Mouse (Mus musculus) limb, embryonic 14.5 days (tissue): ENCODE measurements around the gene Rdh7. TPM values are rescaled to one million over a fixed set of nuclear protein-coding genes. Genes with fewer than 3 reads are reported as not detected.
"Not testable (repeated sequence)": the region's sequence is repeated elsewhere in the genome, so short reads cannot be mapped to it uniquely, and the experiment has no call there.

ENCODE experiments used
- ATAC-seq: fragments of 200-750 bp; cut with Nextera tagmentation; 2 replicates; pipeline ENCODE4 v1.8.0; 2017; ENCODE audit warnings: low read depth, moderate number of reproducible peaks, moderate TSS enrichment; ENCODE audit not compliant: low FRiP score
- DNase-seq: peaks from one replicate; pipeline ENCODE4 v3.0.0-alpha.2; 2015; ENCODE audit warnings: low spot score
- H3K27ac ChIP-seq: fragments of 300-500 bp; sonication (generic); replicated peaks from 2 replicates; pipeline ENCODE4 v1.5.1; 2014; ENCODE audit warnings: low read depth, mild to moderate bottlenecking, low read length, moderate library complexity, mixed read lengths
- H3K27me3 ChIP-seq: fragments of 300-500 bp; sonication (generic); 2 replicates; pipeline ENCODE4 v1.6.1; 2014; ENCODE audit warnings: low read length, mixed read lengths; ENCODE audit not compliant: control insufficient read depth, insufficient read depth
- H3K36me3 ChIP-seq: fragments of 300-500 bp; sonication (generic); 2 replicates; pipeline ENCODE4 v1.6.1; 2014; ENCODE audit warnings: mild to moderate bottlenecking, low read length, moderate library complexity, mixed read lengths; ENCODE audit not compliant: control insufficient read depth, insufficient read depth
- H3K4me1 ChIP-seq: fragments of 300-500 bp; sonication (generic); 2 replicates; pipeline ENCODE4 v1.6.1; 2014; ENCODE audit warnings: antibody characterized with exemption, low read length, mixed read lengths; ENCODE audit not compliant: control insufficient read depth, insufficient read depth
- H3K4me2 ChIP-seq: fragments of 300-500 bp; sonication (generic); replicated peaks from 2 replicates; pipeline ENCODE4 v1.6.1; 2014; ENCODE audit warnings: low read depth, mild to moderate bottlenecking, low read length, moderate library complexity; ENCODE audit not compliant: severe bottlenecking
- H3K4me3 ChIP-seq: fragments of 300-500 bp; sonication (generic); replicated peaks from 2 replicates; pipeline ENCODE4 v1.5.1; 2014; ENCODE audit warnings: low read length
- H3K9ac ChIP-seq: fragments of 300-500 bp; sonication (generic); 2 replicates; pipeline ENCODE4 v1.6.1; 2014; ENCODE audit warnings: mild to moderate bottlenecking, low read depth, low read length, moderate library complexity; ENCODE audit not compliant: severe bottlenecking
- H3K9me3 ChIP-seq: fragments of 300-500 bp; sonication (generic); 2 replicates; pipeline ENCODE4 v1.6.1; 2016; ENCODE audit warnings: low read length; ENCODE audit not compliant: control insufficient read depth
- POLR2A ChIP-seq: fragments of 200-500 bp; IDR thresholded peaks from 2 replicates; pipeline ENCODE4 v1.8.0; 2012; ENCODE audit warnings: inconsistent platforms, mild to moderate bottlenecking, moderate library complexity, borderline replicate concordance; ENCODE audit not compliant: insufficient read depth, insufficient read length; ENCODE audit errors: extremely low read depth
- WGBS: fragments of 180-500 bp; shearing (Covaris S2); extraction: QIAGEN DNeasy Blood & Tissue Kit; methylation state at CpG from one replicate; pipeline ENCODE4 v1.1.7; 2014; 5-methylcytosine and 5-hydroxymethylcytosine counted together
- polyA plus RNA-seq, 2 experiments: library from polyadenylated mRNA; depleted of rRNA in 1 of 2; stranded (reverse) in 1 of 2; unstranded in 1 of 2; fragments of >200 nt; fragmentation: Nextera tagmentation in 1 of 2; extraction: Ambion mirVana in 1 of 2; gene quantifications; 2 replicates each; pipeline versions ENCODE4 v1.2.1 to v1.2.3; 2012 to 2014

The Rdh7 gene
- polyA plus RNA-seq, 2 experiments, result 0.05 TPM; not detected in 1

GRCm38 (mm10) chr10:127835292-127835691, 53.3 kb downstream of the Rdh7 start:
- H3K27me3 ChIP-seq, result no peaks in the 10 kb centered on the region
- 87% methylated on average over 5 of the region's 5 CpGs for WGBS
- H3K9ac ChIP-seq, result no peak overlapping the region
- no peak overlapping the region for H3K27ac ChIP-seq
- H3K9me3 ChIP-seq, result no peaks in the 10 kb centered on the region
- ATAC-seq (no peak), DNase-seq (no peak)
- no peak overlapping the region for H3K4me2 ChIP-seq
- no peak for TF ChIP-seq POLR2A
- H3K4me3 ChIP-seq, result no peak overlapping the region
- no peaks in the 10 kb centered on the region for H3K36me3 ChIP-seq
- H3K4me1 ChIP-seq, result no peaks in the 10 kb centered on the region

- H3K4me3 ChIP-seq, H3K36me3 ChIP-seq, H3K4me2 ChIP-seq, DNase-seq, H3K27me3 ChIP-seq, H3K4me1 ChIP-seq, ATAC-seq, H3K9ac ChIP-seq, H3K9me3 ChIP-seq, H3K27ac ChIP-seq: not testable (repeated sequence)
- 95% methylated on average over 1 of the region's 1 CpGs for WGBS
Observed at GRCm38 (mm10) chr10:127834186-127834585, 54.4 kb downstream of the Rdh7 start.

Other genes with a start within 250 kb of the Rdh7 start
- gene Stat6, start 245.8 kb downstream of the Rdh7 start, polyA plus RNA-seq (2012; rRNA removed), result 30.7 and 33.5 TPM in 2 replicates
- 22.2 and 24.6 TPM in 2 replicates for gene Stat6, start 245.8 kb downstream of the Rdh7 start, polyA plus RNA-seq (2014; fragmentation: Nextera tagmentation; extraction: Ambion mirVana)
- 12.3 and 13.9 TPM in 2 replicates for gene Nemp1, start 221.9 kb downstream of the Rdh7 start, polyA plus RNA-seq (2012; rRNA removed)
- 9.0 and 10.2 TPM in 2 replicates for gene Nemp1, start 221.9 kb downstream of the Rdh7 start, polyA plus RNA-seq (2014; fragmentation: Nextera tagmentation; extraction: Ambion mirVana)
- gene Nab2, start 220.2 kb downstream of the Rdh7 start, polyA plus RNA-seq (2012; rRNA removed), result 64.5 and 68.3 TPM in 2 replicates
- 16.4 and 19.9 TPM in 2 replicates for gene Nab2, start 220.2 kb downstream of the Rdh7 start, polyA plus RNA-seq (2014; fragmentation: Nextera tagmentation; extraction: Ambion mirVana)
- 1.2 and 1.7 TPM in 2 replicates for gene Myo1a, start 183.6 kb downstream of the Rdh7 start, polyA plus RNA-seq (2012; rRNA removed)
- 0.30 and 0.48 TPM in 2 replicates for gene Myo1a, start 183.6 kb downstream of the Rdh7 start, polyA plus RNA-seq (2014; fragmentation: Nextera tagmentation; extraction: Ambion mirVana)
- gene Tac2, start 164.3 kb downstream of the Rdh7 start, polyA plus RNA-seq (2012; rRNA removed), result 0.58 and 15.2 TPM in 2 replicates
- 0.44 and 0.84 TPM in 2 replicates for gene Tac2, start 164.3 kb downstream of the Rdh7 start, polyA plus RNA-seq (2014; fragmentation: Nextera tagmentation; extraction: Ambion mirVana)
- 10.7 and 12.5 TPM in 2 replicates for gene Zbtb39, start 149.3 kb downstream of the Rdh7 start, polyA plus RNA-seq (2012; rRNA removed)
- gene Zbtb39, start 149.3 kb downstream of the Rdh7 start, polyA plus RNA-seq (2014; fragmentation: Nextera tagmentation; extraction: Ambion mirVana), result 4.2 and 4.4 TPM in 2 replicates
- 0.88 and 1.4 TPM in 2 replicates for gene Gpr182, start 137.1 kb downstream of the Rdh7 start, polyA plus RNA-seq (2012; rRNA removed)
- 0.39 and 0.40 TPM in 2 replicates for gene Gpr182, start 137.1 kb downstream of the Rdh7 start, polyA plus RNA-seq (2014; fragmentation: Nextera tagmentation; extraction: Ambion mirVana)
- 0.11 and 0.12 TPM in 2 replicates for gene Rdh1, start 129.1 kb downstream of the Rdh7 start, polyA plus RNA-seq (2012; rRNA removed)
- gene Rdh1, start 129.1 kb downstream of the Rdh7 start, polyA plus RNA-seq (2014; fragmentation: Nextera tagmentation; extraction: Ambion mirVana), result 0.08 TPM in 1 of 2 replicates, not detected in the other
- gene Rdh16f1, start 129.0 kb downstream of the Rdh7 start, polyA plus RNA-seq (2012; rRNA removed), result 0.15 and 0.16 TPM in 2 replicates
- gene Rdh16f1, start 129.0 kb downstream of the Rdh7 start, polyA plus RNA-seq (2014; fragmentation: Nextera tagmentation; extraction: Ambion mirVana), result 0.59 TPM in 1 of 2 replicates, not detected in the other
- 0.26 and 0.33 TPM in 2 replicates for gene Rdh9, start 112.4 kb downstream of the Rdh7 start, polyA plus RNA-seq (2012; rRNA removed)
- gene Rdh9, start 112.4 kb downstream of the Rdh7 start, polyA plus RNA-seq (2014; fragmentation: Nextera tagmentation; extraction: Ambion mirVana), result 0.30 TPM in 1 of 2 replicates, not detected in the other
- gene Rdh16, start 87.7 kb downstream of the Rdh7 start, polyA plus RNA-seq (2012; rRNA removed), result 0.10 TPM in 1 of 2 replicates, not detected in the other
- gene Rdh16, start 87.7 kb downstream of the Rdh7 start, polyA plus RNA-seq (2014; fragmentation: Nextera tagmentation; extraction: Ambion mirVana), result 0.06 TPM in 1 of 2 replicates, not detected in the other
- not detected in 2 replicates for gene Rdh19, start 38.9 kb downstream of the Rdh7 start, polyA plus RNA-seq (2012; rRNA removed)
- gene Rdh19, start 38.9 kb downstream of the Rdh7 start, polyA plus RNA-seq (2014; fragmentation: Nextera tagmentation; extraction: Ambion mirVana), result not detected in 2 replicates
- not detected in 2 replicates for gene Rdh16f2, start 22.3 kb downstream of the Rdh7 start, polyA plus RNA-seq (2012; rRNA removed)
- not detected in 2 replicates for gene Rdh16f2, start 22.3 kb downstream of the Rdh7 start, polyA plus RNA-seq (2014; fragmentation: Nextera tagmentation; extraction: Ambion mirVana)
- gene Sdr9c7, start 9.7 kb upstream of the Rdh7 start, polyA plus RNA-seq (2012; rRNA removed), result 0.60 and 1.0 TPM in 2 replicates
- gene Sdr9c7, start 9.7 kb upstream of the Rdh7 start, polyA plus RNA-seq (2014; fragmentation: Nextera tagmentation; extraction: Ambion mirVana), result 1.0 and 1.4 TPM in 2 replicates
- not detected in 2 replicates for gene Hsd17b6, start 118.8 kb upstream of the Rdh7 start, polyA plus RNA-seq (2012; rRNA removed)
- gene Hsd17b6, start 118.8 kb upstream of the Rdh7 start, polyA plus RNA-seq (2014; fragmentation: Nextera tagmentation; extraction: Ambion mirVana), result not detected in 2 replicates
- gene Prim1, start 126.4 kb upstream of the Rdh7 start, polyA plus RNA-seq (2012; rRNA removed), result 47.6 and 59.5 TPM in 2 replicates
- 73.9 and 76.5 TPM in 2 replicates for gene Prim1, start 126.4 kb upstream of the Rdh7 start, polyA plus RNA-seq (2014; fragmentation: Nextera tagmentation; extraction: Ambion mirVana)
- 362 and 554 TPM in 2 replicates for gene Naca, start 146.8 kb upstream of the Rdh7 start, polyA plus RNA-seq (2012; rRNA removed)
- gene Naca, start 146.8 kb upstream of the Rdh7 start, polyA plus RNA-seq (2014; fragmentation: Nextera tagmentation; extraction: Ambion mirVana), result 844 and 893 TPM in 2 replicates
- gene Ptges3, start 170.1 kb upstream of the Rdh7 start, polyA plus RNA-seq (2012; rRNA removed), result 78.0 and 93.0 TPM in 2 replicates
- gene Ptges3, start 170.1 kb upstream of the Rdh7 start, polyA plus RNA-seq (2014; fragmentation: Nextera tagmentation; extraction: Ambion mirVana), result 450 and 461 TPM in 2 replicates
- 1,269 and 2,071 TPM in 2 replicates for gene Atp5b, start 194.5 kb upstream of the Rdh7 start, polyA plus RNA-seq (2012; rRNA removed)
- 1,908 and 2,011 TPM in 2 replicates for gene Atp5b, start 194.5 kb upstream of the Rdh7 start, polyA plus RNA-seq (2014; fragmentation: Nextera tagmentation; extraction: Ambion mirVana)
- gene Baz2a, start 202.8 kb upstream of the Rdh7 start, polyA plus RNA-seq (2012; rRNA removed), result 28.3 and 31.1 TPM in 2 replicates
- 17.5 and 18.2 TPM in 2 replicates for gene Baz2a, start 202.8 kb upstream of the Rdh7 start, polyA plus RNA-seq (2014; fragmentation: Nextera tagmentation; extraction: Ambion mirVana)